Mouse (Mus musculus): Measurements from ENCODE around the gene BC024978. TPM values are rescaled to one million over a fixed set of nuclear protein-coding genes. Genes with fewer than 3 reads are reported as not detected.
"Not testable (repeated sequence)": the region's sequence is repeated elsewhere in the genome, so short reads cannot be mapped to it uniquely, and the experiment has no call there.

The BC024978 gene
- polyA plus RNA-seq, 1 experiment from 2014 or later, result 3.6 TPM

- ATAC-seq (ENCODE audit: low FRiP score, low TSS enrichment), result peak; percentile 92
- Histone ChIP-seq H3K27ac (replicated peaks; ENCODE audit: low read depth, low read length) (peak within 1 kb of the TSS; percentile 85), H3K4me3 (replicated peaks; ENCODE audit: low read depth, low read length) (peak within 1 kb of the TSS; percentile 53), H3K27me3 (ENCODE audit: control insufficient read depth, insufficient read depth, low read length) (no peaks in the 10 kb centered on the region), H3K4me1 (ENCODE audit: control insufficient read depth, insufficient read depth, low read length) (peaks cover 11% of the 10 kb centered on the region), H3K9me3 (ENCODE audit: control insufficient read depth, low read length) (no peaks in the 10 kb centered on the region), H3K9ac (replicated peaks; ENCODE audit: low read length) (peak within 1 kb of the TSS; percentile 55), H3K36me3 (ENCODE audit: control insufficient read depth, insufficient read depth, low read length) (no peaks in the 10 kb centered on the region), H3K4me2 (ENCODE audit: low read length) (peak within 1 kb of the TSS; percentile 79)
- peak; percentile 97 for DNase-seq
- WGBS, result under 1% methylated on average over 25 of the region's 25 CpGs
These were observed 37.2 kb downstream of the BC024978 start, which contains the start of gene Coq8b for GRCm38 (mm10) chr7:27232781-27233281. Gene Coq8b (plus strand): TSS chr7:27233023.

- H3K36me3 ChIP-seq (ENCODE audit: control insufficient read depth, insufficient read depth, low read length), result no peaks in the 10 kb centered on the region
- H3K27ac ChIP-seq (replicated peaks; ENCODE audit: low read depth, low read length), result peak overlapping the region; percentile 85
- H3K4me2 ChIP-seq (ENCODE audit: low read length), result peak overlapping the region; percentile 79
- ATAC-seq (ENCODE audit: low FRiP score, low TSS enrichment) (peak; percentile 32; the same call in 1 of the 2 replicates), DNase-seq (no peak)
- H3K9me3 ChIP-seq (ENCODE audit: control insufficient read depth, low read length), result no peaks in the 10 kb centered on the region
- WGBS, result 0% methylated on average over 6 of the region's 6 CpGs
- H3K4me1 ChIP-seq (ENCODE audit: control insufficient read depth, insufficient read depth, low read length), result peaks cover 11% of the 10 kb centered on the region
- H3K27me3 ChIP-seq (ENCODE audit: control insufficient read depth, insufficient read depth, low read length), result no peaks in the 10 kb centered on the region
- H3K9ac ChIP-seq (replicated peaks; ENCODE audit: low read length), result peak overlapping the region; percentile 55
- H3K4me3 ChIP-seq (replicated peaks; ENCODE audit: low read depth, low read length), result peak overlapping the region; percentile 53
These were observed 37.7 kb downstream of the BC024978 start for GRCm38 (mm10) chr7:27233300-27233699.

- WGBS, result 90% methylated on average over 2 of the region's 2 CpGs
- ATAC-seq (ENCODE audit: low FRiP score, low TSS enrichment) (no peak), DNase-seq (no peak)
- H3K27me3 ChIP-seq (ENCODE audit: control insufficient read depth, insufficient read depth, low read length), result no peaks in the 10 kb centered on the region
- no peak overlapping the region for H3K27ac ChIP-seq (replicated peaks; ENCODE audit: low read depth, low read length)
- no peaks in the 10 kb centered on the region for H3K9me3 ChIP-seq (ENCODE audit: control insufficient read depth, low read length)
- H3K4me2 ChIP-seq (ENCODE audit: low read length), result no peak overlapping the region
- peaks cover 13% of the 10 kb centered on the region for H3K36me3 ChIP-seq (ENCODE audit: control insufficient read depth, insufficient read depth, low read length)
- H3K4me1 ChIP-seq (ENCODE audit: control insufficient read depth, insufficient read depth, low read length), result peaks cover 8% of the 10 kb centered on the region
- H3K9ac ChIP-seq (replicated peaks; ENCODE audit: low read length), result no peak overlapping the region
- no peak overlapping the region for H3K4me3 ChIP-seq (replicated peaks; ENCODE audit: low read depth, low read length)
These were observed 40.1 kb downstream of the BC024978 start for GRCm38 (mm10) chr7:27235726-27236125.

- ATAC-seq (ENCODE audit: low FRiP score, low TSS enrichment), result no peak
- WGBS, result 89% methylated on average over 2 of the region's 2 CpGs
These were observed 41.9 kb downstream of the BC024978 start for GRCm38 (mm10) chr7:27237527-27237926.

GRCm38 (mm10) chr7:27238568-27238967 lies 43.0 kb downstream of the BC024978 start:
- ATAC-seq (ENCODE audit: low FRiP score, low TSS enrichment), result no peak
- H3K27me3 ChIP-seq (ENCODE audit: control insufficient read depth, insufficient read depth, low read length), result no peaks in the 10 kb centered on the region

More at GRCm38 (mm10) chr7:27237527-27237926, 41.9 kb downstream of the BC024978 start:
- Histone ChIP-seq H3K27me3 (ENCODE audit: control insufficient read depth, insufficient read depth, low read length) (no peaks in the 10 kb centered on the region), H3K4me1 (ENCODE audit: control insufficient read depth, insufficient read depth, low read length) (peaks cover 8% of the 10 kb centered on the region), H3K9ac (replicated peaks; ENCODE audit: low read length) (no peak overlapping the region), H3K9me3 (ENCODE audit: control insufficient read depth, low read length) (no peaks in the 10 kb centered on the region), H3K4me2 (ENCODE audit: low read length) (no peak overlapping the region), H3K4me3 (replicated peaks; ENCODE audit: low read depth, low read length) (no peak overlapping the region), H3K36me3 (ENCODE audit: control insufficient read depth, insufficient read depth, low read length) (peaks cover 31% of the 10 kb centered on the region), H3K27ac (replicated peaks; ENCODE audit: low read depth, low read length) (no peak overlapping the region)
- no peak for DNase-seq

GRCm38 (mm10) chr7:27243211-27243610 lies 47.6 kb downstream of the BC024978 start:
- H3K9ac ChIP-seq (replicated peaks; ENCODE audit: low read length), result no peak overlapping the region
- H3K27ac ChIP-seq (replicated peaks; ENCODE audit: low read depth, low read length), result no peak overlapping the region
- H3K9me3 ChIP-seq (ENCODE audit: control insufficient read depth, low read length), result no peaks in the 10 kb centered on the region
- WGBS, result 78% methylated on average over 8 of the region's 8 CpGs
- H3K4me3 ChIP-seq (replicated peaks; ENCODE audit: low read depth, low read length), result no peak overlapping the region
- ATAC-seq (ENCODE audit: low FRiP score, low TSS enrichment), result no peak
- no peaks in the 10 kb centered on the region for H3K4me1 ChIP-seq (ENCODE audit: control insufficient read depth, insufficient read depth, low read length)
- H3K27me3 ChIP-seq (ENCODE audit: control insufficient read depth, insufficient read depth, low read length), result no peaks in the 10 kb centered on the region
- no peak for DNase-seq
- H3K36me3 ChIP-seq (ENCODE audit: control insufficient read depth, insufficient read depth, low read length), result peaks cover 63% of the 10 kb centered on the region
- no peak overlapping the region for H3K4me2 ChIP-seq (ENCODE audit: low read length)

More at GRCm38 (mm10) chr7:27238568-27238967, 43.0 kb downstream of the BC024978 start:
- no peak overlapping the region for H3K4me2 ChIP-seq (ENCODE audit: low read length)
- peaks cover 4% of the 10 kb centered on the region for H3K4me1 ChIP-seq (ENCODE audit: control insufficient read depth, insufficient read depth, low read length)
- no peak for DNase-seq
- H3K9me3 ChIP-seq (ENCODE audit: control insufficient read depth, low read length), result no peaks in the 10 kb centered on the region
- H3K9ac ChIP-seq (replicated peaks; ENCODE audit: low read length), result no peak overlapping the region
- no peak overlapping the region for H3K27ac ChIP-seq (replicated peaks; ENCODE audit: low read depth, low read length)
- 92% methylated on average over 5 of the region's 5 CpGs for WGBS
- no peak overlapping the region for H3K4me3 ChIP-seq (replicated peaks; ENCODE audit: low read depth, low read length)
- peaks cover 41% of the 10 kb centered on the region for H3K36me3 ChIP-seq (ENCODE audit: control insufficient read depth, insufficient read depth, low read length)

GRCm38 (mm10) chr7:27244088-27244487 lies 48.5 kb downstream of the BC024978 start:
- H3K4me2 ChIP-seq (ENCODE audit: low read length); H3K4me1 ChIP-seq (ENCODE audit: control insufficient read depth, insufficient read depth, low read length); H3K27ac ChIP-seq (replicated peaks; ENCODE audit: low read depth, low read length); H3K4me3 ChIP-seq (replicated peaks; ENCODE audit: low read depth, low read length); H3K9me3 ChIP-seq (ENCODE audit: control insufficient read depth, low read length); ATAC-seq (ENCODE audit: low FRiP score, low TSS enrichment); H3K27me3 ChIP-seq (ENCODE audit: control insufficient read depth, insufficient read depth, low read length); H3K9ac ChIP-seq (replicated peaks; ENCODE audit: low read length): not testable (repeated sequence)
- H3K36me3 ChIP-seq (ENCODE audit: control insufficient read depth, insufficient read depth, low read length), result peaks cover 63% of the 10 kb centered on the region
- DNase-seq, result peak; percentile 28
- 80% methylated on average over 2 of the region's 2 CpGs for WGBS

GRCm38 (mm10) chr7:27249146-27249545 lies 53.6 kb downstream of the BC024978 start:
- Histone ChIP-seq H3K9ac (replicated peaks; ENCODE audit: low read length) (no peak overlapping the region), H3K4me2 (ENCODE audit: low read length) (no peak overlapping the region), H3K9me3 (ENCODE audit: control insufficient read depth, low read length) (no peaks in the 10 kb centered on the region), H3K4me1 (ENCODE audit: control insufficient read depth, insufficient read depth, low read length) (no peaks in the 10 kb centered on the region), H3K4me3 (replicated peaks; ENCODE audit: low read depth, low read length) (no peak overlapping the region), H3K27me3 (ENCODE audit: control insufficient read depth, insufficient read depth, low read length) (no peaks in the 10 kb centered on the region), H3K36me3 (ENCODE audit: control insufficient read depth, insufficient read depth, low read length) (peaks cover 36% of the 10 kb centered on the region), H3K27ac (replicated peaks; ENCODE audit: low read depth, low read length) (no peak overlapping the region)
- DNase-seq (peak; percentile 54), ATAC-seq (ENCODE audit: low FRiP score, low TSS enrichment) (no peak)
- WGBS, result 81% methylated on average over 2 of the region's 2 CpGs

GRCm38 (mm10) chr7:27249928-27250327 lies 54.3 kb downstream of the BC024978 start:
- Histone ChIP-seq H3K9ac (replicated peaks; ENCODE audit: low read length) (no peak overlapping the region), H3K27me3 (ENCODE audit: control insufficient read depth, insufficient read depth, low read length) (no peaks in the 10 kb centered on the region), H3K27ac (replicated peaks; ENCODE audit: low read depth, low read length) (no peak overlapping the region), H3K36me3 (ENCODE audit: control insufficient read depth, insufficient read depth, low read length) (peaks cover 41% of the 10 kb centered on the region), H3K9me3 (ENCODE audit: control insufficient read depth, low read length) (no peaks in the 10 kb centered on the region), H3K4me3 (replicated peaks; ENCODE audit: low read depth, low read length) (no peak overlapping the region), H3K4me1 (ENCODE audit: control insufficient read depth, insufficient read depth, low read length) (no peaks in the 10 kb centered on the region), H3K4me2 (ENCODE audit: low read length) (no peak overlapping the region)
- DNase-seq (no peak), ATAC-seq (ENCODE audit: low FRiP score, low TSS enrichment) (no peak)
- 88% methylated on average over 5 of the region's 5 CpGs for WGBS

Measured in midbrain, embryonic 14.5 days (tissue).